Mouse (Mus musculus): ENCODE measurements around the gene Zfp867.

The Zfp867 gene

DNA sequence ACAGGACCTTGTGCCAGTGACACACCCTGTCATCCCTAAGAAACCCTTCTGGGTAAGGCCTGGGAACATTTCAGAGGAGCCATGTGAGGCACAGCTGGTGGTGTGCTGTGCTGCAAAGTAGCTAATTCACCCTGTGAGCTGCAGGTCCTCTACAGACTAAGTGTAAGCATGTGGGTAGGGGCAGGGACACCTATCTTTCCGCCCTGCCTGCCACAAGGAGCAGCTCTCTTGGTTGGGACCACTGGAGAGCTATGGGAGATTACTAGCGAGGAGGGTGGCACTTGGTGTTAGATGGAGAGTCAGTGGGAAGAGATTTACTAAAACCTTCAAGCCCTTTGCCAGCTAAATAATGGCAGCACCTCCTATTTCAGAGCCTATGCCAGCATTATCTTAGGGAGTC lies 15.4 kb downstream of the Zfp867 start:
- DNase-seq: no peak

DNA sequence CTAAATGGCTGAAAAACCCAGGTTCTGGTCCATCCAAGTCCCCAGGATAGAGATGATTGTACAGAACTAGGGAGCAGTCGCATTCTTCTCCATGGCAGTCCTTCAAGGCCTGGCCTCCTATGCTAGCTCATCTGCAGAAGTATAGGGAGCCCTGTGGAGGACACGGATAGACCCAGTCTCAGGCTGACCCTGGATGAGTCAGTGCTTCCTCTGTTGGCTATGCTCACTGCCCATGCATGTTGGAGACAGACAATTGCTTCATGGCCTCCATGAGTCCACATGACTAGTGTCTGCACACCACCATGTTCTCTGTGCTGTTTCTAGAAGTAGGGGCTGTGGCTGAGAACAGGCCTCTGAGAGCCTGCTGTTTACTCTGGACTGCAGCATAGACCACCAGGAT lies 15.9 kb downstream of the Zfp867 start:
- no peak for DNase-seq

DNA sequence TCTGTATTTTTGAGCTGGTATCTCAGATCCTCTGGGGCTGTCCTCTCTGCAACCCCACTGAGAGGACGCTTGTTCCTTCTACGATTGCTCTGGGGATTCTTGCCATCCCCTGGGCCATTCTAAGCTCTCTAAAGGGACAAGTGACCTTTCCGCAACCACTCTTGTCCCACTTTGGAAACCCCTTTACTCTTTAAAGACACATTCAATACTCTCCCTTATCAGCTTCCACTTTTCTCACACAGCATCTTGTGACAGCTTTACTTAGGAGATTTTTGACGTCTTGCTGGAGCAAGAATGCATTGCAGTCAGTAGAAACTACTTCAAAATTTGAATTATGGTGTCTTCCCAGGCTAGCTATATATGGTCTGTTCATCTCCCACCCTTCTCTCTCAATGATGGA lies 21.2 kb downstream of the Zfp867 start, which contains the start of gene Snap47:
TSS of gene Snap47 (minus strand) at position 101 of the 400 bp plus-strand sequence.
- no peak for DNase-seq

DNA sequence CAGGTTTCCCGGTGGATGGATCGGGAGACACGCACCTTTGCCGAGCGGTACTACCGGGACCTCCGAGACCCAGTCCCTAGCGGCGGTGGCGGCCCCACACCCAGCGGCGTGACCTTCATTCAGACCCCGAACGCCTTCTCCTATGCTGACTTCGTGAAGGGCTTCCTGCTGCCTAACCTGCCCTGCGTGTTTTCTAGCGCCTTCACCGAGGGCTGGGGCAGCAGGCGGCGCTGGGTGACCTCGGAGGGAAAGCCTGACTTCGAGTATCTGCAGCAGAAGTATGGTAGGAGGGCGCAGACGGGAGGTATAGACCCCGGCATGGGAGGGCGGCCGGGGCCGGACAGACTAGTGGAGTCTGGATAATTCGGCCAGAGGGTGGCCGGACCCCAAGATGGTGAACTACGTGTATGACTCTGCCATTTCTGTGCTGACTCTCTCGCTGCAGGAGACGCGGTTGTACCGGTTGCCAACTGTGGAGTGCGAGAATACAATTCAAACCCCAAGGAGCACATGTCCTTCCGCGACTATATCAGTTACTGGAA lies 22.0 kb downstream of the Zfp867 start:
- no peak for DNase-seq

DNA sequence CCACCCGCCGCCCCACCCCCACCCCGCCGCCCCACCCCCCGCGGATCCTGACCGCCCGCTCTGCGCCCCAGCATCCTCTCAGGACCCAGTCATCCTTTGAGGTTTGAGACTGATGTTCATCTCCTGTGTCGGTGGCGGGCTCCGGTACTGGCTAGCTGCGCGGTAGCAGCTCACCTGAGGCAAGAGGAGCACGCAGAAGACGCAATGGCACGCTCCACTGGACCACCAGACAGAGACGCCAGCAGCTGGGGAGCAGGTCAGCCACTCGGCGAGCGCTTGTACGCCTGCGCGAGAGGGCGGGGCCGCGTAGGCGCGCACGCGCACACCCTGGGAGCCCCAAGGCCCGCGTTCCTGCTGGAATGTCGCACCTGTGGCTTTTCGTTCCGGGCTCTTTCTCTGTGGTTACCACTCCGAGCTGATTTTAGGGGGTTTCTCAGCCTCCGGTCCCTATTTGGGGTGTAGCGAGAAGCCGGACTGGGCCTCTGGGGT lies 22.5 kb downstream of the Zfp867 start, which contains the start of gene Jmjd4:
TSS of gene Jmjd4 (plus strand) at position 305 of the 489 bp plus-strand sequence.
- DNase-seq: peak; percentile 88 to 95

DNA sequence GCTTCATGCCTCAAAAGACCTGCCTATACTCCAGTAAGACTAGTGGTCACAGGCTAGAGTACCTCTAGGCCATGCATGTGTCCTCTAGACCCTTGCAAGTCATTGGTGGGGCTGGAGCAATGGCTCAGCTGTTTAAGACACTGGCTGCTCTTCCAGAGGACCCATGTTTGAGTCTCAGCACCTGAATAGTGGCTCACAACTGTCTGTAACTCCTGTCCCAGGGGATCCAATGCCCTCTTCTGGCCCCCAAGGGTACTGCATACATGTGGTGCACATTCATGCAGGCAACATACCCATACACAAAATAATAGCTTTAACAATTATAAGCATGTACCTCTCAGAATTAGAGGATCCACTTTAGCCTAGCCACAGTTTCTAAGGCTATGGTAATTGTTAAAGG lies 29.2 kb downstream of the Zfp867 start:
- no peak for DNase-seq

DNA sequence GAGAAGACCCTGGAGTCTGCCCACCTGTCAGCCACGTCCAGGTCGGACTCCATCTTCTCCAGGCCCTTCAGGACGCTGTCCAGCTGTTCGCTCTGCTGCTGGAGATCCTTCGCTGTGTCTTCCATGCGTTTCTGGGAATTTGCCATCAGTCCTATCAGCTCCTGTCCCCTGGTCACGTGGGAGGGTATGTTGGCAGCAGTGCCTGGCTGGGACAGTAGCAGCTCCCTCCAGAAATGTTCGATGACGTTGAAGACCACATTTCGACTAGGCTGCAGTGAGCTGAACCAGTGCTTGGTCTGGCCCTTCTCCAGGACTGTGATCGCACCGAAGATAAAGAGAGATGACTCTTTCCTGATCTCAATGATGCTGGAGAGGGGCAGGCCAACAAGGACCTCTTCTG lies 34.3 kb downstream of the Zfp867 start:
- no peak for DNase-seq

DNA sequence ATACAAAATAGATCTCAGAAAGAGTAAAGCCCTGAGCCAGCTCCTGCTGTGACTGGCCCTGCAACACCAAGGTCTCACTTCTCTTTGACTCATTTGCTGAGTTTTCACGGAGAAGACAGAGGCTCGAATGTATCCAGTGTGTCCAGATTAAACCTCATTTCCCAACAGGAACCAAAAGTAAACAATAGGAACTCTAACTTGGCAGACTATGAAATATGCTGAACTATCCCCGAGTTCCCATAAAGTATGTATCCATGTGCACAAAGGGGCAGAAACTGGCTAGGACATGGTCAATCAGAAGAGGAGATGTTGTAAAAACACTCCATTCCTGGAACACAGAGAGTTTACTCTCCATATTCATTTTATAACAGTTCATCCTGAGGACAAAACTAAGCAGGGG lies 40.0 kb downstream of the Zfp867 start:
- DNase-seq: no peak

DNA sequence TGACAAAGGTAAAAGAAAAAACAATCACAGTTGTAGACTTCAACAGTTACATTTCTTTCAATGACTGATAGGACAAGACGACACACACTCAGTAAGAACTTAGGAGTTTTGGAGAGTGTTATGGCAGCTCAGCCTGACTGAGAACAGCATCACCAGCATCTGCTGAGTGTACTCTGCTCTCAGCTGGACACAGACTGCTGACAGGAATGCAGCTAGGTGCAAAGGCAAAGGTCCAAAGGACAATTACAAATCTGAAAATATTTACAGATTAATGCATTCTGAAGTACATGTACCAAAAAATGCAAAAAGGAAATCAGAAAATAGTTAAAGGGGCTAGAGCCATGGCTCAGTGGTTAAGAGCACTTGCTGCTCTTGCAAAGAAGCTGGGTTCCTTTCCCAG lies 42.3 kb downstream of the Zfp867 start:
- DNase-seq: no peak

DNA sequence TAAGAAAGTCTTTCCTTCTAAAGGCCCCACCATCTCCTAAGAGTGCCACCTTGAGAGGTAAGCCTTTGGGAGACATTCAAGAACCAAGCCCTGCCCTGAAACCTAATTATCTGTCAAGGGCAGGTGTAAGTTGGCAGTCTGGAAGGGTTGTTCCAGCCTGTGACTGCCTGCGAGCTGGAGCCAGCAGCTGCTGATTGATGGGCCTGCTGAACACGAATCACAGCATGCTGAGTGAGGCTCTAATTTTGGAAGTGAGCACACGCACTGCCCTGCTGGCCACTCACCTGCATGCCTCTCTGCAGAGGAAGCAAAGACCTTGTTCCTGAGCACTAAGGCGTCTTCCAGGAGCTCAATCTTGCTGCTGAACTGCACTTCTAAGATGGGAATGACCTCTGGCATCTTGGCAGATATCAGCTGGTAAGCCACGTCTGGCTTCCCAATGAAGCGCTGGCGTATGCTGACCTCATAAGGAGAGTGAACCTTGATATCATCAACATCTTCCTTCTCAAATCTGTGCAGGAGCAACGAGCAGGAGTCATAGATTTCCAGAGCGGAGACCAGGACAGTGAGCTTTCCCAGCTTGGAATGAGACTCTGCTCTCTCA lies 44.1 kb downstream of the Zfp867 start:
- peak in 1 of 2 experiments; percentile 23 for DNase-seq

DNA sequence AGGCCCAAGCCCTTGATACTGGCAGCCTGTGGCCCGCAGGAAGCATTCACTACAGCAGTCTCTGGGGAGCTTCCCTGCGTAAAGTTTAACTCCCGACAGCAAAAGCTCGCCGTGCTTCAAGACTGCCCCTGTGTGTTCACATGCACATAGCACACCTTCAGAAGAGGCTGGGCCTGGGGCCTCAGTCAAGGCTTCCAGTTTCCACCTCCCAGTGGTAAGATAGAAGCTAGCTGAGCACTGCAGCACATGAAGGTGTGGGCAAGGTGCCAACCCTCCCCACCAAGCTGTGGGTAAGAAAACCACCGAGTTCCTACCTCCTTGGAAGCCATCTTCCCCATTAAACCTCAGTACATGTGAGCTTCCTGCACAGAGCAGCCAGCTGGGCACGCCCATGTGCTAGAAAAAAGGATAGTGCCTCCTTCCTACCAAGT lies 46.6 kb downstream of the Zfp867 start:
- DNase-seq: peak; percentile 15 to 45

DNA sequence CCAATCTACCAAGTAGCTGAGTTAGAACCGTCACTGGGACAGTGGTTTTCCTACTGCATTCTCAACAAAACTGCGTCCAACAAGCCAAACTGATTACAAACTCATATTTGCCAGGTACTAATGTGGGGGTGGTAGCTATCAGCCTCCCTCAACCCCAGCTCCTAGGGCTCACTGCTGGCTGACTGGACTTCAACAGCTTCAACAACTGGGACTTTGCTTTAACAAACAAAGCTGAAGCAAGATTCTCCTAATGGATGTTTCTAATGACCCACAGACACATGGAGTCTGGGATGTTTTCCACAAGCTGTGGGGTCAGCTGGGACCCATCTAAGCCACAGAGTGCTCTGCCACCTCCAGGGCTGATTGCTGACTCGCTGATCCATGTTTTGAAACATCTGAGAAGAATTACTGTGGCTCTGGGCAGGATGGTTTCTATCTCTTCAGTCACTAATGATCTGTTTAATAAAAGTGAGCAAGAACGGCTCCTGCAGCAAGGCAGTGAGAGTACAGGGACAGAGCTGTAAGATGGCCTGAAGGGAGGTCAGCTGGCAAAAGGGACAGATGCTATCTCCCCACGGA lies 49.2 kb downstream of the Zfp867 start:
- peak in 1 of 2 experiments; percentile 18 for DNase-seq

DNA sequence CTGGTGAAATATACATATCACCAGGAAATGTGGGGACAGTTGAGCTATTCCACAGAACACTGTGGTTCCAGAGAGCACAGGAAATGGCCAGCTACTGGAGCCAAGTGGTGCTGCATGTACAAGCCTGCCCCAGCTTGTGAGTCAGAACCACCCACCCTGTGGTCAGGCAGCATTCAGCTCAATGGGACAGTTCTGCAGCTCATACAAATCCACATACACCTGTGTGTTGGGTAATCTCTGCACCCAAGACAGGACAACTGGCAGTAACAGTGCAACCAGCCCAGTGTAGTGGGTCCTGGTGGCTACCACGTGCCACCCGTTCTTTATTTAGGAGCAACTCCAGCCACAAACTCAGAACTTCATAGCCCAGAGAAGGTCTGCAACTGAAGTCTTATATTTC lies 50.3 kb downstream of the Zfp867 start:
- peak; percentile 16 to 52 for DNase-seq

DNA sequence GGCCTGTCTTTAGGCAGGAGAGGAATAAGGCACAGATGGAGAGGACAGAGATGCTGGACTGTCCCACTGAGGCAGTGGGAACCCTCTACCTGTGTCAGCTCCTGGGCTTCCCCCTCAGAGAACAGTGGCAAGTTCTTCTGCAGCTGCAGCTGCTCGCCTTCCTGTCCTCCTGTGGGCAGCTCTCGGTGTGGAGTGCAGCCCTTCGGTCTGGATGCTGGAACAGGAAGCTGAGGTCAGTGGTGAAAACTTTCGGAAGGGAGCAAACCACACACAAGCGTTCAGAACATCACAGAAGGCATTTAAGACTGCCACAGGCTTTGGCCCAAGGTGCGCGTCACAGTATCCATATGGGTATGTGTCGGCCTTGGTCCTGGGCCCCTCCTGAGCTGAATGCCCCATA lies 50.8 kb downstream of the Zfp867 start:
- peak; percentile 14 to 45 for DNase-seq

DNA sequence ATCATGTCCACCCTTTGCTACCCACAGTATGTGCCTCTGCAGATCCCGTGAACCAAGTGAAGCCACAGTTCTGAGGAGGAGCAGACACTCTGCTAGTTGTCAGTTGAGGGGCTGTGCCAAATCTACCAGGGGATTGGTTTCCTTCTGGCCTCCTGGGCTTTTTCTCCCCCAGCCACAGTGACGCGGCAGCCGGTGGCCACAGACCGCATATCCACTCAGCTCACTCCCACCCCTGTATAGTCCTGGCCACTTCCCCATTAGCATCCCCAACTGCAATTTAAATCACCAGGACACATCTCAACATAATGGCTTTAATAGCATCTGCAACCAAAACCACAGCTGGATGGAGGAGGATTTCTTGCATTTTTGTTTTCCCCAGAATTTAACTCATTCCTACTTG lies 53.6 kb downstream of the Zfp867 start:
- DNase-seq: peak in 1 of 2 experiments; percentile 19

DNA sequence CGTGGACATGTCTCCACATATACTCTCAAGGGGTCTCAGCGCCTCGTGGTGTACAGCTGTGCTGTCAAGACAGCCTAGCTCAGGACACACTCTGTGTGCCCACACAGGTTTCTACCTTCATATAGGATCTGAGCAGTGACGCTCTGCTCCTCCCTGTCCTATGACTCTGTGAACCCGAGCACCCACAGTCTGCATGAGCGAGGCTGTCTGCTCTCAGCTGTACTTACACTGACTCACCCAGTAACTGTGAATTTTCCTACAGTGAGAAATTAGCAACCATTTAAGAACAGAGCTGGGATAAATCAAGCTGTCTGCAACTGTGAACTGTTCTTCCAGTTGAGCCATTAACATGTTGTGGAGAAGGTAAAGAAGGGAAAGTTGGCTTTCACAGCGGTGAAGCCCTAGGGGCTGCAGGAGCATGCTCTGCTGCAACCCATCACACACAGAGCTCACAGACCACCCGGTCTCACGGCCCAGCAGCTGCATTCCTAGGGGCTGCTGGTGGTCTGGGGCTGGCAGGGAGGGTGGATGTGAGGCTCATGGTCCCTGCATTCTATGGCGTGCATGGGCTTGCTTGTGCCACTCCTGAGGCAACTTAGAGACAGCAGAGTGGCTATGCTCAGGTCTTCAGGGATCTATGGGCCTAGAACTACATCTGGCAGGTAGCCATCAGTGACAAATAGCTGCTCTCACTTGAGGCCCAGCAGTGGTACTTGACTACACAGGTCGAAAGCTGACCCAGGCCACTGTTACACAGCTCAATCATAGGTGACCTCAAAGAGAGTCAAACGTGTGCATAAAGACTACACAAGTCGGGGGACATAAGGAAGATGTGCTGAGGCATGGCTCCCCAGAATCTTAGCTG lies 59.0 kb downstream of the Zfp867 start:
- DNase-seq: no peak

DNA sequence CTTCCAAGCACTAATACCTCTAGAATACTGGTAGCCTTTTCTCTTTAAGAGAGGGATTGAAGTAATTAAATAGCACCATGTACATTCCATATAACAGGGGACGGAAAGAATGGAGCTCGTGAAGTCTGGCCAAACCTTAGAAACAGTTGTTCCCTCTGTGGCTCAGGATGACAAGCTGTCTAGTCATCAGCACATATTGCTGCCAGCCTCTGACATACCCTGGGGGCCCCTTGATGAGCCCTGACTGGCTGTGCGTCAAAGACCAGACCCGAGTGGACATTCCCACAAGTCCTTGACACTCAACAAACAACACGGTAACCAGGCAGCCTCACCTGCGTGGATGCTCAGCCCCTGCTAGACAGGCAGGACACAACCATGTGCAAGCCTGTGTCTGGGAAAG lies 60.2 kb downstream of the Zfp867 start:
- DNase-seq: no peak

Measured in kidney, postnatal 25 days (tissue).